Mouse (Mus musculus) monocyte, adult 2 months (primary cell): ENCODE results near the gene Rapgef1.

Experiments
- DNase-seq, 2 experiments: peaks; one replicate each; pipeline ENCODE4 v3.0.0; 2022; ENCODE audit warnings: low spot score in 2 of 2, low read depth in 1 of 2

Rapgef1 gene

DNA sequence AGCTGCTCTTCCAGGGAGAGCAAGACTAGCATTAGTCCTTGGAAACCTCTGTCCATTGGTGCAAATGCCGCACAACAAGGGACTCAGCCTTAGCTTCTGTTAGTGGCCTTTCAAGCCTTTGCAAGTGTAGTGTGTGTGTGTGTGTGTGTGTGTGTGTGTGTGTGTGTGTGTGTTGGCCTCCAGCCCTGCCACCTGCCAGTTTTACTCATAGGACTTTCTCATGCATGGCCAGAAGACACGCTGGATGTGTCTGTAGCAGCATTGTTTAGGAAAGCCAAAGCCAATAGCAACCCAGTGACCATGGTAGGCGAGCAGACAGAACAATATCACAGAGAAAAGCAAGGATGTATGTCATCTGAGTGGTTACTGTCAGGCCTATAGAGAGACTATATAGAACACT, 52.3 kb downstream of the Rapgef1 start:
- DNase-seq: no peak

DNA sequence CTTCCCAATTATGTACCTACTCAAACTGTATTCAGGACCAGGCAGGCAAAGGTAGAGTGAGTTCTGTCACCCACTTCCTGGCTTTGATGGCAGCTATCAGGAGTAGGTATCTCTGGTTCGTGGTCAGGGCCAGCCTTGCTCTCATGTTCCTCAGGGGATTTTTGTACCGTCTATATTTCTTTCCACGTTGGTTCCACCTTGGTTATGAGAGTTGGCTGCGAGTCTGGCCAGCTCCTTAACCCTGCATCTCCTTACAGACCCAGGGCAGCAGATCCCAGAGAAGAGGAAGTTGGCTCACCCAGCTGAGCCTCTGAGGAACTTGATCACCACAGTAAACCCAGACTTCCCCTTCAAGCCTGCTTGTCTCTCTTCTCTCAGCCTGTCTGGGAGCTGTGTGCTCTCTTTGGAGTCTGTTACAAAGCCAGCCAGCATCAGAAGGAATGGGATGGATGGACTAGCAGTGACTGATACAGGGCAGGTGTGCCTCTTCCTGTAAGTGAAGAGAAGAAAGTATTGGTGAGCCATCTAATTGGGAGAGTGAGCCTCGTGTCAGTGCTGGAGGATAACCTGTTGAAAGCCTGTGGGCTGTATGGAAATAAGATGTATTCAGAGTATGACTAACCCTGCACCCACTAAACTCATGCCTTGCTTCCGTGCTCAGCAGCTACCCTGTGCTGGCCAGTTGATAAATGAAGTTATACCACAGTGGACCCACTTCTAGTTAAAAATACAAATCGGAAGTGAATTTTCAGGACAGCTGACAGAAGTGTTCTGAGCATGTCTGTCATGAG, 53.4 kb downstream of the Rapgef1 start:
- DNase-seq: peak; percentile 55 to 57

DNA sequence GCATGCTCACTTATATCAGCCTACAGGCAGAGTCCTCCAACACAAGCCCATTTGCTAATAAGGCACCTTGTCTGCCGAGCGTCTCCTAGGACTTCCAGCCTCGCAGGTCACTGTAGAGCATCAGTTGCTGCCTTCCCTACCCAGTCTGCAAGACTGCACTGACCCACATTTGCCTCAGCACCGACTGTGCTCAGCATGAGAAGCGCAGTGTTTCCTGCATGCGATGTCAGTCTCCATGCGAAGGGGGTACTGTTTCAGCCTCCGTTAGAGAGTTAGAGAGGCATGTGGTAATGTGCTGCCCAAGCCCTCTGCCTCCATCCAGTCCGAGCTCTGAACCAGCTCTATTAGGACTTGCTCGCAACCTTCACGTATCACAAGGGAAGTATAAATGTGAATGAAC, 54.6 kb downstream of the Rapgef1 start:
- no peak for DNase-seq

DNA sequence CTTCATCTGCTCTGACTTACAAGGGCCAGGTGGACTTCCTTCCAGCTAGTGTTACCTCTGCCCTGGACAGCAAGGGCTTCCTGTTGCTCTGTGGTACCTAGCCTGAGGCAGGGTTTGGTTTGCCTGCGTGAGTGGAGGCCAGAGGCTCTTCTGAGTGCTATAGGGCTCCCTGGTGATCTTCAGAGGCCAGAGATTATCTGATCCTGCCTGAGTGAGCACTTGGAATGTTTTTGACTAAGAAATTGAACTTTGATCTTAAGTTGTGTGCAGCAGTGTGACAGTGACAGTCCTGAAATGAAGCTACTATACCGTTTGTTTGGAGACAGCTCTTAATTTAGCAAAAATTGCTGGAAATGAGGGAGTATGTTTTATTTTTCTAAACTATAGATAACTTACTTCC, 55.0 kb downstream of the Rapgef1 start:
- no peak for DNase-seq

DNA sequence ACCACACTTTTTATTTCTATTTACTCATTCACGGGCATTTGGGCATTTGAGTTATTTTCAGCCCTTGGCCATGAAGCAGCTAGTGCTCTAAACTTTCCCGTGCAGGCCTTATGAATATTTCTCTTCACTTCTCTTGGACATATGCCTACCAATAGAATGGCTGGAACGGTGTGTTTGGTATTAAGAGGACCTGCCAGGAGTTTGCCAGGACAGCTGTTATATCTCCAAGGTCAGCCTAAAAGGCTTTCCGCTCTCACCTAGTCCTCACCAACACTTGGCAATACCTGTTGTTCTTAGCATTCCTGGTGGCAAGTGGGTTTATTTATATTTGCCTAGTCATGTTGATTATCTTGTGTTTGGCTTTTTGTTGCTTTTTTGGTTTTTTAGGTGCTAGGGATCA, 56.3 kb downstream of the Rapgef1 start:
- DNase-seq: no peak

DNA sequence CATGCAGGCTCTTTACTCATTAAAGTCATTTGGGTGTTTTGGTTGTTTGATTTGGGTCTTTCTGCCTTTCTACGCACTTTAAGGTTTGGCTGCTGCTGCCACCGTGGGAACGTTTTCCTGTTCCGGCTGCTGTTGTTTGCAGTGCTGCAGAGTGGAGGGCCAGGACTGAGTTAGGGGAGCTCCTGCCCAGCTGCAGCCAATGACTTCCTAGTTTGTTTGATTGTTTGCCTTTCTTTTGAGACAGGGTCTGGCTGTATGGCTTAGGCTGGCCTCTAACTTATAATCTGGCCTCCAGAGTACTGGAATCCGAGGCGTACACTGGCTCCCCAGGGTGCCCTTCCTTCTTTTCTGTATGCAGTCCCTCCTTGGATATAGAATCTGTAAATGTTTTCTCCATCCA, 57.0 kb downstream of the Rapgef1 start:
- no peak for DNase-seq

DNA sequence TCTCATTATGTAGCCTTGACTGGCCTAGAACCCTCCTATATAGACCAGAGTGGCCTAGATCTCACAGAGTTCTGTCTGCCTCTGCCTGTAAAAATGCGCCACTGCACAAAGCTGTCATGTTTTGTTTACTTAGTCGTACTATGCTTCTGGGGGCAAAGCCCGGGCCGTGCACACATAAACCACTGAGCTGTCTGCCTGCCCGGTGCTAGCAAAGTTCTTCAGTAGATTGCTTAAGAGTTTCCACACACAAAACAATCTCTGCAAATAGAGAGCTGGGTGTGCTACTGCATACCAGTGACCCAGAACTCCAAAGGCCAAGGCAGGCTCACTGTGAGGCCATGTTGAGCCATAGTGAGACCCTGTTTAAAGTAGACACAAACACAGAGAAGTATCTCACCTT, 58.3 kb downstream of the Rapgef1 start:
- DNase-seq: no peak

DNA sequence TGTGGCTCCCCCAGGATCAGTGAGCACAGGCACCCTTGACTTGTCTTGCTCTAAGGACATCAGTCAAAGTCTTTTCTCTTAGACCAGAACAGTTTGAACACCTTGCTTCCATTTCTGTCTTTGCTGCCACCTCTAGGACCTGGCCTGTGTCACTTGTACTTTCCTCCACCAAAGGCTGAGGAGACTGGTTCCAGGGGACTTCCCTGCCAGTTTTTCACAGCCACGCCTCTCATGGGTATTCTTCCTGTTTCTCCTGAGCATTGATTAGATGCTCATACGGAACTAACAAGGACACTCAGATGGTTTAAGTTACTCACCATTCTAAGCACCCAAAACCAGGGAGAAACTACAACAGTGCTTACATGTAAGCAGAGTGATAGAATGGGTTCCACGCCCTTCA, 59.0 kb downstream of the Rapgef1 start:
- DNase-seq: peak; percentile 34 to 48

DNA sequence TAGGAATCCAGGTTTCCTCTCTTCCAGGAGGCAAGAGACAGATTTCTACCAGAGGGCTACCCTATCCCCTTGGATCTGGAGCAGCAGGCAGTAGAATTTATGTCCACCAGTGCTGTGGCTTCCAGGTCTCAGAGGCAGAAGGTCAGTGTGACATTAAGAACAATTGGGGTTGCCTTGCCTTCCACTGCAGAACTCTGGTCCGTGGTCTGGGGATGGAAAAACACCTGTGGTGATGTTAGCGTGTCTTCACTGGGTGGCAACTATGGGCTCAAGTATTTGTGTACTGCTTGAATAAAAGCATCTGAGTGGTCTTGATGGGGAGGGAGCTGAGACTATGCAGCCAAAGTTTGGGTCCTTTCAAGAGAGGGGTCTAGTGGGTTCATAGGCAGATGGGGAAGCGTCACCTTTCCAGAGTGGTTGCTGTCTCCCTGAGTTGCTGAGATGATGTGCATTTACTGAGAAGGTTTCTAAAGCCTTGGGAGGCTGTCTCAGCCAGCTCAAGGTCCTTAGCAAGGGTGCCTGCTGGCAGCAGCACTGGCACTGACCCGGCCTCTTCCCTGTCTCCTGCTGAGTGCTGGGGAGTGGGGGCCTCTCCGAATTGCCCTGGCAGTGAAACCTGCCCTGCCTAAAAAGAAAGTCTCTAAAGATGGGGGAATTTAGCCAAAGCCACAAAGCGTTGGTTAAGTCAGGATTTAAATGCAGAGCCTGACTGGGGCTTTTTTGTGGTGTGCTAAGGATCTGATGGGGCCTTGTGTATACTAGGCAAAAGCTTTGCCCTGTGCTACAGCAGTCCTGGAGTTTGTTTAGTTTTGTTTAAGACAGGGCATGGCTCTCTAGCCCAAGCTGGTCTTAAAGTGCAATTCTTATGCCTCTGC, 60.4 kb downstream of the Rapgef1 start:
- DNase-seq: no peak

DNA sequence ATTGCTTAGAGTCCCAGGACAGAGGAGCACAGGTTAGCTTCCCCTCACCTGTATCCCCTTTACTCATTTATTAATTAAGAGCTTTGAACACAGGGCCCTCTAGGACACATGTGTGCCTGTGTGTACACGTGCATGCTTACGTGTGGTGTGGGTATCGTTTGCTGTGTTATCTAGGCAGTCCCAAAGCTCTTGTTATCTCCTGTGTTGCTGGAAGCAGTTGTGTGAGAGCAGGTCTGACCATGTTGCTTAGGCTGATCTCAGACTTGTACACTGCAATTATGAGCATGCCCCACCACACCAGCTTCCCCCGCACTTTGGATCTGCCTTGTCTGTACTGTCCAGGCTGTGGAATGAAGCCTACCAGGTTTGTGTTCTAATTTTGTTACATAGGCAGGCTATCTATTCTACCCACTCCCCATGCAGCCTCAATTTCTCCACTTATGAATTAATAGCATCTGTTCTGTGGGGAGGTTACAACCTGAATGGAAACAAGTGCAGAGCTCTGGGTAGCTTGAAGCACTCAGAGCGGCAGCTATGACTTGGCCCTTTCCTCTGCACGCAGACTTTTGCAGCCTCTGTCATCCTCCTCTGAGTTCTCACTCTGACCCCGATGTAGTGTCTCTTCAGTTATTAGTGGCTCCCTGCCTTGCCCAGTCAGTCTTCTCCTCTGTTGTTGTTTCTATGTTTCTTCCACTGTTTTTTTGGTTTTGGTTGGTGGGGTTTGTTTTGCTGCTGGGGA, 63.9 kb downstream of the Rapgef1 start:
- DNase-seq: no peak

DNA sequence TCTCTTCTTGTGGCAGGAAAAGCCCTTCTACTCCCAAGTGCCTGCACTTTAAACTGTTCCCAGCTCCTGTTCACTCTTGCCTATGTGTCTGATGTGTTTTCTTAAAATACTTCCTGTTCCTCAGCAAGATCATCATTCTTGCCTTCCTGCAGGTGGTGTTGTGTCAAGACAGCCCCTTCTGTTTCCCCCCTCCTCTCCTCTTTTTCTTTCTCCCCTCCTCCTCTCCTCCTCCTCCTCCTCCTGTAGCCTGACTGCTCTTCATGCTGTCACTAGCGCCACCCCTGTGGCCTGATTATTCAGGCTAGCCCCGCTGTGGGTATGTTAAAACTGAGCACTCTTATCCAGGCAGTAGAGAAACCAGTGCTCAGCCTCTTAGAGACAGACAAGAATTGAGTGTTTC, 65.0 kb downstream of the Rapgef1 start:
- no peak for DNase-seq

DNA sequence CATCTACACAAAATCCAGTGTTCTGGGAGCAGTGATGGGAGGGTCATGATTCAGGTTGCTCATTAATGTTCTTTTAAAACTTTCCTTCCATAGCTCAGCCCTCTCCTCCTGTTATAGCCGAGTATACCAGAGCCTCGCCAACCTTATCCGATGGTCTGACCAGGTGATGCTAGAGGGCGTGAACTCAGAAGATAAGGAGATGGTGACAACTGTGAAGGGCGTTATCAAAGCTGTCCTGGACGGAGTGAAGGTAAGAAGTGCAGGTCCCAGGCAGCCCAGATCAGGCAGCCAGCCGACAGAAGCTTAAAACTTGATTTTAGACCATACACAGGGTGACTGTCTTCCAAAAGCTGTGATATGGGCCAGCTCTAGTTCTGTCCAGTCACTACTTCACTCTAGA, 69.5 kb downstream of the Rapgef1 start:
- no peak for DNase-seq

DNA sequence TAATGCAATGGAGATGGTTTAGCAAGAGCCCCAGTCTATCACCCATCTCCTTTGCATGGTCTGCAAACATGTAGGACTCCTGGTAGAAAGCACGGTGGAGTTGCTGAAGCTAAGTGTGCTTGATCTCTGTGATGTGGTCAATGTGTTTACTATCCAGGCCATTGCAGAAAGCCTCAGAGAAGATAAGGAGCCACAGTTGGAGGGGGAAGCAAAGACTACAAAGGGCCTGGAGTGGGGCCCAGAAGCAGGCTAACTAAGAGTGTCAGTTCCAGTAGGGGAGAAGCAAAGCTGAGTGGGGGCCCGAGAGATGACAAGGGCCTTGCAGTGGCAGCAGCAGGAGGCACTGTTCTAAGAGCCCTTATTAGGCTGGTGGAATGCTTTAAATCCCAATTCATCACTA, 70.0 kb downstream of the Rapgef1 start:
- no peak for DNase-seq

DNA sequence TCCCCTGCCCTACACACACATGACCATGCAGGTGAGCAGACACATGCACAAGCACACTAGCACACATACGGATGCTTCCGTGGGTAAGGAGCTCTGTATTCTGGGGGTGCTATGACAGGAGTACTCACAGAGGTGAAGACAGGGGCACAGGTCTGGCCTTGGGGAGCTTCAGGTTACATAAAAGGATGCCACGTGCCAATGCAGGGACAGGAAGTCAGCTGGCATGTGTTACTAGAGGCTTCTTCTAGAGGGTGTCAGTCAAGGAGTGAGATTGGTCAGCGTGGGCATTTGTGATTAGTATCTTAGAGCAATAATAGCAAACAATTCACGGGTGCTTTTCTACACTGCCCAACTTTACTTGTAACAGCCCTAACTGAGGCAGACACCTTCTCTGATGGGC, 71.5 kb downstream of the Rapgef1 start:
- no peak for DNase-seq

DNA sequence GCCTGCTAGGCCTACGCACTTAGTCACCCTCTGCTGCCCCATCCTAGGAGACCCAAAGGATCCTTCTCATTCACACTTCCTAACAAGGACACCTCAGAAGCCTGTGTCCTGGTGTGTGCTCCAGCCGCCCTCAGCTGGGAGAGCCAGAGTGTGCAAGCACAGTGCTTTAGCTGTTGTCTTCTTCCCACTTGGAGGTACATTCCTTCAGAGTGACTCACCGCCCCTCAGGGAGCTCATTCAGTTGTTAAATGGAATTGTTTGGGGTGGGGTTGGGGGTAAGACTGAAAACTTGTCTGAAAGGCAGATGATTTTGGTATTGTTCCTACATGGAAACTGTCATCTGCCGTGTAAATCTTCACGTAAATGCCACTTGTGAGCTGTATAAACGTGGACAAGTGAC, 72.0 kb downstream of the Rapgef1 start:
- no peak for DNase-seq

DNA sequence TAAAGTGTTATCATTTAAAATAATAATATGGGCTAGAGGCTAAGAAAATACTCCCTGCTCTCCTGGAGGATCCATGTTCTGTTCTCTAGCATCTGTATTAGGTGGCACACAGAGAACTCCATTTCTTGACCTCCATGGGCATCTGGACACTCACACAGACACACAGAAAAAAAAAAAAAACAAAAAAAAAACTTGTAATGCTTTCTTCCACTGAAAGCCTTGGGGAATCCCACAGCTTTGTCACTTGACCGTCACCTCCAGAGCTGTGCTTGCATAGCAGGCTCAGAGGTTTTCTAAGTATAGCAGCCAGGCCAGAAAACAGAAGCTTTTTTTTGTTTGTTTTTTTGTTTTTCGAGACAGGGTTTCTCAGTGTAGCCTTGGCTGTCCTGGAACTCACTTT, 72.7 kb downstream of the Rapgef1 start:
- DNase-seq: no peak

DNA sequence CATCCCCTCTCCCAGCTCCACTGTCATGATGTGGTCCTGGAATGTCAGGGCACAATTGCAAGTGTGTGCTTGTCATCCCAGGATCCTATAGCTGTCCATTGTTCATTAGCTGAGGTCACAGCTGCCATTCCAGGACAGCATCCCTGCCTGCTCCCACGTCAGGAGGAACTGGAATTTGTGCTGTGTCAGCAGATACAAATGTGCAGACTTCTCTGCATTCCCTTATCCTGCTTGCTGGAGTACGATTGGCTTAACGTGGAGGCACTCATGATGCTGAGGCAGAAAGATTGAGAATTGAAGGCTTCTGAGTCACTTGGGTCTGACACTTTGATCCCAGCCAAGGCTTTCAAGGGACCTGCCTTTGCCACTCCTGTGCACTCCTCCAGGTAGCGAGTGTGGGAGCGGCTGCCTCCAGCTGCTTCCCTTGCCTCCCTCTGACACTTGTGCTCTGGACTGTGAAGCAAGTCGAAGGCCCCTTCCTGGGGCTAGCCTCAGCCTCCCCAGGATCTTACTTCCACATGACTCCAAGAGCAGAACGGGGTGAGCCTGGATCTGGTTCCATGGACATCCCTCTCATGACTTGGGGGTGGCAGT, 76.8 kb downstream of the Rapgef1 start:
- no peak for DNase-seq

DNA sequence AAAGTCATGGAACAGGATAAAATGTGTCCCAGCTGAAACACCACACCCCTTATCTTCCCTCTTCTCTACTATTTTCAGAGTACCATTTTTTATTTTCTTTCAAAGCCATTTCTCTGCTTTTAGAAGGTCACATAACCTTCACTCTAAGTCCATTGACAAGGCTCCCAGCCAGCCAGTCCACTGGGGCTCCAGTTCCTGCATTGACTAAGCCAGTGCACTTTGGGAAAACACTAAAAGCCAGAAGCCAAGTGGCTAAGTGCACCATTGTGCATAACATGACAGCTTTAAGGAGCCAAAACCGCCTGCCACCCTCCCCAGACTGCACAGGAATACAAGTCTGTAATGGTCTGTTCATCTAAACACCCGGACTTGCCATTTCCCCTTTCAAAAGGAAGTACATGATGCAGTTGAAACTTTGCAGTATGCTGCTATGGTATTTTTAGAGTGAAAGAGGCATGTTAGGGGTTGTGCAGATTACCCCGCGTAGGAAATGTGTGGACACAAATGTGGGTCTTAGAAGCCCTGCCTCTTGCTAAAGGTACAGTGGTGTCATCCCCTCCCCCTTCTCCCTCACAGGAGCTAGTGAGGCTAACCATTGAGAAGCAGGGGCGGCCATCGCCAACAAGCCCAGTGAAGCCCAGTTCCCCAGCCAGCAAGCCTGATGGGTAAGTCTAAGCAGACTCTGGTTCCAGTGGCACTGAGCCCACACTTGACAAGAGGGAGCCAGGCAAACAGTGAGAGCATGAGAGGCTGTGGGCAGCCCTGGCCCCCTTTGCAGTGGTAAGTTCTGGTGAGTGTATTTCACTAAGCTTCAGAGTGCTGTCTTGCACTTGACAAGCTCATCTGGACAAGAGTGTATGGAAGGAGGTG, 79.1 kb downstream of the Rapgef1 start:
- no peak for DNase-seq

DNA sequence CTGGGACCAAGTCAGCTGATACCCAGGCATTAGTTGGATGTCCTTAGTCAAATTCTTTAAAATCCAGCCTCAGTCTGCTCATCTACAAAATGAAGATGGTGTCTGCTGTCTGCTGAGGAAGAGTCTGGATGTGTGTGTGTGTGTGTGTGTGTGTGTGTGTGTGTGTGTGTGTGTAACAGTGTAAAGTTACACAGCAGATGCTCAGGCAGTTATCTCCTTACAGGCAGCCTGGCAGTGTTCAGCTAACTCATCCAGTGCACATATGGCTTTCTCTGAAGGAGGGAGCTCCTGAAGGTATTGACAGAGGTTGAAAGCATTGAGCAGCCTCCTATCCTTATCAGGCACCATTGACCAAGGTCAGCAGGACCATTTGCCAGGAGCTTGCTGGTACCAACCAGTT, 81.4 kb downstream of the Rapgef1 start:
- DNase-seq: no peak

DNA sequence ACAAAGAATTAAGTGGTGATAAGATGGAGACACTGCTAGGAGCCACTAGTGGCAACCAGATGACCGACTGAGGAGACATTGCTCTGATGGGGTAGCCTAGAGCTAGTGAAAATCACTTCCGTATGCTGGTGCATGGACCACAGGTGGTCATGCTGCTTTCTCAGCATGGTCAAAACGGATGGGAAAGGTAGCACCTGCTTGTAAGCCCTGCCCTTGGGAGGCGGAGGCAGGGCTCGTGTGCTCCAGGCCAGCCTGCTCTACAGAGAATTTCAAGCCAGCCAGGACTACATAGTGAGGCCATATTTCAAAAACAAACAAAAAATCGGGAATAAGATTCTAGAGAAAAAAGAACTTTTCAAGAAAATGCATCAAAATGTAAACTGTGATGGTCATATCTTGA, 81.9 kb downstream of the Rapgef1 start:
- no peak for DNase-seq

DNA sequence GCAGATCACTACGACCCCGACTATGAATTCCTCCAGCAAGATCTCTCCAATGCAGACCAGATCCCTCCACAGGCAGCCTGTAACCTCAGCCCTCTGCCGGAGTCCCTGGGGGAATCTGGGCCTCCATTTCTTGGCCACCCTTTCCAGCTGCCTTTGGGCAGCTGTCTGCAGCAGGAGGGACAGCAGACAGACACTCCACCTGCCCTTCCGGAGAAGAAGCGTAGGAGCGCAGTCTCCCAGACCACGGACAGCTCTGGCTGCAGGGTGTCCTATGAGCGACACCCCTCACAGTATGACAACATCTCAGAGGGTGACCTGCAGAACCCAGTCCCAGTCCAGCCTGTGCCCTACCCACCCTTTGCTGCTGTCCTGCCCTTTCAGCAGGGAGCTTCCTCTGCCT, 82.7 kb downstream of the Rapgef1 start:
- DNase-seq: no peak
